Mouse (Mus musculus) embryonic fibroblast, embryonic 13.5 days (primary cell): ENCODE results near the gene Dspp.

Experiments
- CTCF ChIP-seq: IDR thresholded peaks from 2 replicates; pipeline ENCODE4 v1.5.1; 2011; ENCODE audit warnings: mild to moderate bottlenecking, control low read depth, low read length, moderate library complexity, borderline replicate concordance; ENCODE audit not compliant: insufficient read depth
- POLR2A ChIP-seq: IDR thresholded peaks from 2 replicates; pipeline ENCODE4 v1.6.1; 2011; ENCODE audit warnings: low read depth, mild to moderate bottlenecking, control low read depth, low read length, moderate library complexity

DNA sequence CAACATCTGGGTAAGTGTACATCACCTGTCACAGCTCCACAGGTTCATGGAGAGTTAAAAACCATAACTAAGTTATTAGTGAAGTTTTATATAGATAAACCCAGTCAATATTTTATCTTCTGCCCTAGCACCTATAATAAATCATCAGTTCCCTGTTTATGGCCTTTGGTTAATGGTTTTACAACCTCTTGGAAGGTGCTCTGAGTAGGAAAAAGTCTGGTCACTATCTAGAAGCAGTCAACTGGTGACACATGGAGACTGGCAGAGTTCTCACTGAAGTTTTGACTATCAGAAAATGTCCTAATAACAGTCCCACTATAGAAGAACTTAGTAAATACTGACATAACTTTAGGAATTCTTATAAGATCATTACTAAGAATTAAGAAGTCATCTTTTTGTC is 54.2 kb downstream of the Dspp start:
- TF ChIP-seq CTCF: no peak
- TF ChIP-seq POLR2A: no peak
